Mouse (Mus musculus) stomach, postnatal 0 days (tissue): ENCODE measurements around the gene Sec22b. TPM values are rescaled to one million over a fixed set of nuclear protein-coding genes. Genes with fewer than 3 reads are reported as not detected.

Source experiments
- ATAC-seq: fragments of 200-750 bp; cut with Nextera tagmentation; 2 replicates; pipeline ENCODE4 v1.8.0; 2017; ENCODE audit not compliant: low FRiP score, low TSS enrichment
- DNase-seq: peaks from one replicate; pipeline ENCODE4 v3.0.0-alpha.2; 2016; ENCODE audit warnings: low spot score
- H3K27ac ChIP-seq: fragments of 300-500 bp; sonication (generic); replicated peaks from 2 replicates; pipeline ENCODE4 v1.5.1; 2014; ENCODE audit warnings: mild to moderate bottlenecking, control low read depth
- H3K27me3 ChIP-seq: fragments of 300-500 bp; sonication (generic); 2 replicates; pipeline ENCODE4 v1.6.1; 2014; ENCODE audit warnings: low read length; ENCODE audit not compliant: control insufficient read depth, insufficient read depth
- H3K36me3 ChIP-seq: fragments of 300-500 bp; sonication (generic); 2 replicates; pipeline ENCODE4 v1.6.1; 2014; ENCODE audit warnings: low read length, mixed read lengths; ENCODE audit not compliant: control insufficient read depth, insufficient read depth
- H3K4me1 ChIP-seq: fragments of 300-500 bp; sonication (generic); replicated peaks from 2 replicates; pipeline ENCODE4 v1.6.1; 2014; ENCODE audit warnings: antibody characterized with exemption; ENCODE audit not compliant: control insufficient read depth, insufficient read depth
- H3K4me2 ChIP-seq: fragments of 300-500 bp; sonication (generic); replicated peaks from 2 replicates; pipeline ENCODE4 v1.6.1; 2014; ENCODE audit warnings: low read depth, mild to moderate bottlenecking, control low read depth, moderate library complexity
- H3K4me3 ChIP-seq: fragments of 300-500 bp; sonication (generic); 2 replicates; pipeline ENCODE4 v1.5.1; 2014; ENCODE audit warnings: low read depth, low read length, control low read depth
- H3K9ac ChIP-seq: fragments of 300-500 bp; sonication (generic); 2 replicates; pipeline ENCODE4 v1.6.1; 2014; ENCODE audit warnings: mild to moderate bottlenecking, low read length, control low read depth, mixed read lengths
- H3K9me3 ChIP-seq: fragments of 300-500 bp; sonication (generic); 2 replicates; pipeline ENCODE4 v1.6.1; 2016; ENCODE audit warnings: low read length; ENCODE audit not compliant: control insufficient read depth
- CTCF ChIP-seq: IDR thresholded peaks from 2 replicates; pipeline ENCODE4 v1.5.1; 2016; ENCODE audit warnings: antibody characterized with exemption, low read depth, mild to moderate bottlenecking, moderate library complexity
- EP300 ChIP-seq: optimal IDR thresholded peaks from 2 replicates; pipeline ENCODE3; 2016; ENCODE audit warnings: antibody characterized with exemption
- WGBS: fragments of 180-500 bp; shearing (Covaris S2); extraction: QIAGEN DNeasy Blood & Tissue Kit; methylation state at CpG from one replicate; pipeline ENCODE4 v1.1.7; 2014; 5-methylcytosine and 5-hydroxymethylcytosine counted together
- polyA plus RNA-seq: library from polyadenylated mRNA; unstranded; fragments of >200 nt; fragmentation: Nextera tagmentation; extraction: Ambion mirVana; gene quantifications from 2 replicates; pipeline ENCODE4 v1.2.1, GENCODE M21; 2015

The Sec22b gene
- polyA plus RNA-seq, 1 experiment from 2014 or later = 90.6 TPM

DNA sequence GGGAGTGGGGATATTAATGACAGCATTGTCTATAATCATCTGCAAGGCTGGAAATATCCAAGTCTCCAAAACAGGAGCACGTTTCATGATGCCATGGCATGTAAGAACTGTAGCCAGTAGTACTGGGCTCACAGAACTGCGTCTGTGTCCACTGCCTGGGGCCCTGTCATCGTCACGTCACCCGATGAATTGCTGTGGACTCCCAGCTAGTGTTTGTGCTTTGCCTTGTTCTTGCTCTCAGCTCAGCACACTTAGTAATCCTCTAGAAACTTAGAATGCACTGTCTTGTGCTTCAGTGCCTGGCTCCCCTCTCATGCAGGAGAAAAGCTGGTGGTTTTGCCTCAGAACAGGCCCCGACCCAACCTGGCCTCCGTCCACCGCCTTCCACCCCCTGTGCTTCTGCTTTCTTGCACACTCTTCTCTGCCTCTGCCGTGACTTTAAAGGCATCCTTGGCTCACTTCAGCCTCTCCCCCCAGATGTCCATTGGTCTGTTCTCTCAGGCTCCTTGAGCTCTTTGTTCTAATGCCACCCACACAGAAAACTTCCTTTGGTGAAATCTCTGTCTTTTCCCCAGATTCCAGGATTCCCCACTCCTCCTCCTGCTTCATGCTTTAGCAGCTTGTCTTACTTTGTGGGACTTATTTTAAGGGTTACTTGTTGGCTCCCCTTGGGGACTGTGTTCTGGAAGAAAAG is 39.7 kb downstream of the Sec22b start:
- TF ChIP-seq CTCF = no peak
- TF ChIP-seq EP300 = no peak
- no peaks in the 10 kb centered on the region for H3K27me3 ChIP-seq
- DNase-seq (no peak), ATAC-seq (no peak)
- WGBS = 38% methylated on average over 9 of the region's 9 CpGs
- no peak overlapping the region for H3K4me2 ChIP-seq
- no peak overlapping the region for H3K4me3 ChIP-seq
- H3K9me3 ChIP-seq = no peaks in the 10 kb centered on the region
- no peaks in the 10 kb centered on the region for H3K36me3 ChIP-seq
- H3K9ac ChIP-seq = no peak overlapping the region
- 0 out of 2 replicates have a peak overlapping the region, but pooled peaks have one; percentile 25 for H3K27ac ChIP-seq
- peaks cover 7% of the 10 kb centered on the region for H3K4me1 ChIP-seq

DNA sequence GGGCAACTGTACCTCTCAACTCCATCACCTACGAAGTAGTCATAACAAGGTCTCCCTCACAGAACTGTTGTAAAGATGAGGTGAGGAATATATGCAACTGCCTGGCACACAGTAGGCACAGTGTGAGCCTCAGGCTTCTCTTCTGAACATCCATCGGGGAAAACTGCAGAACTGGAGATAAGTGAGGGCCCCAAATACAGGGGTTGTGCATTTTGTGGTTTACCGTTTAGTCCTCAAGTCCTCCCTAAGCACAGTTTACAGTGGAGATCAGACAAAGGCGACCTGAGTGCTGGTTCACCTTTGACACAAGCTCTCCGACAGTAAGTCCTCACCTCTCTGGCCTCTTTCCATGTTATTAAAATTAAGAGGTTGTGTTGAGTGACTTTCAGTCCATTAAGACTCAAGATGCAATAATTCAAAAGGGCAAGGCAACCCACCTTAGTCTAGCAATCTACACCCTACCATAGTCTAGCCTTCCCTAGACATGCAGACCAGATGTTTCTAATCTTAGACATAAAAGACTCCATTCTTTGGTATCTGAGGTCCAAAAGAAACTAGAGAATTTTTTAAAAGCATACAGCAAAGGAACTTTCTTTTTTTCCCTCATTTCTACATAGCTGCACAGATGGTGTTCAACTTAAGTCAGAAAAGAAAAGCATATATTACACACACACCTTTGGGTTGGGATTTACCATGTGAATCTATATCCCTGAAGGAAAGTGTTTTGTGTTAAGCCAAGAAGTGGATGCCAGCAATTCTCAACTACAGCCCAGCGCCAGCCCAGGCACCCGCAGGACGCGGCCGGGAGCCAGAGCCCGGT is 40.7 kb downstream of the Sec22b start:
- H3K27ac ChIP-seq = no peak overlapping the region
- peak overlapping the region; percentile 35 for H3K4me2 ChIP-seq
- no peak for TF ChIP-seq CTCF
- TF ChIP-seq EP300 = no peak
- ATAC-seq = no peak
- no peak for DNase-seq
- H3K9me3 ChIP-seq = no peaks in the 10 kb centered on the region
- H3K4me3 ChIP-seq = no peak overlapping the region
- no peak overlapping the region for H3K9ac ChIP-seq
- no peaks in the 10 kb centered on the region for H3K27me3 ChIP-seq
- H3K4me1 ChIP-seq = peaks cover 7% of the 10 kb centered on the region
- H3K36me3 ChIP-seq = no peaks in the 10 kb centered on the region
- 49% methylated on average over 11 of the region's 11 CpGs for WGBS

DNA sequence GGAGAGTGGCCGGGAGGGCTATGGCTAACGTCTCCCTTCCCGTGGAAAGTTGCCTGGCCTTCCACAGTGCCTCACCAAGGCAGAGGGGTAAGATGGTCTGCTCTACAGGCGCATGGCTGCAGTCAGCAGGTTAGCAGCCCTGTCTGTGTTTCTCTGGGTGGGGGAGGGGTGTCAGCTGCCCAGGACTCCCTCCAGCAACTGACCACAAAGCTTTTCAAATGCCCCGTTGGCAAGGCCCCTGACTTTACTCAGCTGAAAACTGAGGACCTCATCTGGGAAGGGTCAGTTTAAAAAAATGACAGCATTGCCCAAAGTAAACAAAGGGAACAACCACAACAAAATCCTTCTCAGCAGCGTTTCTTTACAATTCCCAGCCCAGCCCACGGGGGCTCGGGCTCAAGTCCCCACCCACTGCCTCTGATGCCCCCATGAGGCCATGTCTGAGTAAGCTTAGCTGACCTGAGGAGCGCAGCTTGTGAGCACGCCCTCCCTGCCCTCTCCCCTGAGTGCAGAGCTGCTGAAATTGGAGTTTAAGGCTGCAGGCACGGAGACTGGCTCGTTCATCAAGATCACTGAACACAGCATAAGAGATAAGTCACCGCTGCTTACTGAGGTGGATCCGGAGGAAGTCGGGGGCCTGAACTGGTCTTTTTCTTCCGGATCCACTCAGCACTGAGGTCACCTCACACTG is 41.4 kb downstream of the Sec22b start:
- Histone ChIP-seq H3K4me3 (no peak overlapping the region), H3K27me3 (no peaks in the 10 kb centered on the region), H3K27ac (no peak overlapping the region), H3K9ac (peak overlapping the region; percentile 27; the same call in 1 of the 2 replicates), H3K36me3 (no peaks in the 10 kb centered on the region), H3K4me2 (peak overlapping the region; percentile 35), H3K9me3 (no peaks in the 10 kb centered on the region), H3K4me1 (peaks cover 7% of the 10 kb centered on the region)
- no peak for TF ChIP-seq EP300
- peak; percentile 48 for TF ChIP-seq CTCF
- DNase-seq = no peak
- 10% methylated on average over 16 of the region's 16 CpGs for WGBS
- ATAC-seq = peak; percentile 64; the same call in 1 of the 2 replicates

DNA sequence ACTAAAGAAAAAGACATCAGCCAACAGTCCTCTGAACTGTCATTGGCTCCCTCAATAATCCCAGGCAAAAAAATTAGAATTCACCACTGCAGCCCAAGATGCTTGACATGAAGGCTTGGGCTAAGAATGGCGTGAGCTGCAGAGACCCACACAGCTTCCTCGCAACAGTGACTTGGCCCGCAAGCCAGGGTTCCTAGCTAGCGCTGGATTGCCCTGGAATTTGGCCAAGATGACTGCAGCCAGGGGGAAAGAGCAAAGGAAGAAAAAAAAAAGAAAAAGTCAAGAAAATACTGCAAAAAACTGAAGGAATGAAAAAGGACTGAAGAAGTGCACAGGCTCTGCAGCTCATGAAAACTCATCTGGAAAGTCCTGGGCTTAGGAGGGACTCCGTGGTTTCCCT is 43.5 kb downstream of the Sec22b start:
- peaks cover 7% of the 10 kb centered on the region for H3K4me1 ChIP-seq
- H3K27me3 ChIP-seq = no peaks in the 10 kb centered on the region
- H3K36me3 ChIP-seq = no peaks in the 10 kb centered on the region
- WGBS = 45% methylated on average over 5 of the region's 5 CpGs
- TF ChIP-seq EP300 (no peak), CTCF (no peak)
- no peak for ATAC-seq
- H3K4me3 ChIP-seq = no peak overlapping the region
- no peak overlapping the region for H3K4me2 ChIP-seq
- no peaks in the 10 kb centered on the region for H3K9me3 ChIP-seq
- DNase-seq = no peak
- H3K9ac ChIP-seq = no peak overlapping the region
- H3K27ac ChIP-seq = no peak overlapping the region

DNA sequence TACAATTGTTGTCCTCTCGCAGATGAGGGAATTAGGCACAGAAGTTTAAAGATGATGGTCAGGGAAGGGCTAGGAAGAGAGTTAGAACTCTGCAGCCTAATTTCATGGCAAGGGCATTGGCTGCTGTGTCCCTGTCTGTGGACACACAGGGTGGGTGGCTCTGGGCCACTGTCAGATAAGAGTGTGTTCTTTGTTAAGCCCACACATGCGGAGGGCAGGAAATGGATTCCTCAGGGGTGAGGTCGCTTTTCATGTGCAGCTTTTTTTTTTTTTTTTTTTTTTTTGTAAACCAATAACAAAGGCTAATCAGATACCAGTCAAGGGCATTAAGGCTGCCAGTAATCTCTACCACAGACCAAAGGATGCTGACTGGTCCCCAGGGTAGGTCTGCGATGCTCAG is 45.4 kb downstream of the Sec22b start:
- H3K9ac ChIP-seq = no peak overlapping the region
- no peak overlapping the region for H3K4me2 ChIP-seq
- H3K27ac ChIP-seq = no peak overlapping the region
- H3K4me1 ChIP-seq = peaks cover 4% of the 10 kb centered on the region
- WGBS = 40% methylated on average over 4 of the region's 4 CpGs
- H3K4me3 ChIP-seq = no peak overlapping the region
- no peak for TF ChIP-seq CTCF
- no peak for TF ChIP-seq EP300
- ATAC-seq (no peak), DNase-seq (no peak)
- H3K36me3 ChIP-seq = no peaks in the 10 kb centered on the region
- H3K9me3 ChIP-seq = no peaks in the 10 kb centered on the region
- no peaks in the 10 kb centered on the region for H3K27me3 ChIP-seq
